8 mouse cellular contexts compared by ENCODE assay signal in the genomic region with DNA sequence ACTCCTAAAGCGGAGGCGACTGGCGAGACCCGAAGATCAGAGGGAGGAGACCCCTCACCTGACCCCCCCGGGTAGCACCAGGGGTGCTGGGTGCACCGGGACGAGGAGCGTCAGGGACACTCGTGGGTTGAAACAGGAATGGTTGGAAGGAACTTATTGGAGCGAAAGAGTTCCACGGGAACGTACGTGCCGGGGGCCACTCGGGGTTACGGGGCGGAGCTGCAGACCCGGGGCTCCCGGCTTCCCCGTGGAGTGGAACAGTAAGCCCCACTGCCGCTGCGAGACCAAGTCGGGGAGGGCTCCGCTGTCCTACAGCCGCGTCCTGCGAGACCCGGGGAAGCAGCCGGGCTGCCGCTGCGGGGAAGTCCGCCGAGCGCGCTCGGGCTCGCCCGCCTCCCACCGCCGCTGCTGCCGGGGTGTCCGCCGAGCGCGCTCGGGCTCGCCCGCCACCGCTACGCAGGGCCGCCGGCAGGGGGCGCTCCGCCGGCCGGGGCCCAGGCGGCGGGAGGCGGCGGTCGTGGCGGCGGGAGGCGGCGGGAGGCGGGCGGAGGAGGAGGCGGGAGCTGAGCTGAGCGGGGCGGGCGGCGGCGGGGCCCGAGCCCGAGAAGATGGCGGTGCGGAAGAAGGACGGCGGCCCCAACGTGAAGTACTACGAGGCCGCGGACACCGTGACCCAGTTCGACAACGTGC. TPM values are rescaled to one million over a fixed set of nuclear protein-coding genes. Genes with fewer than 3 reads are reported as not detected.
DNase-seq lines count a peak whose midpoint lies in the region; ATAC-seq and TF ChIP-seq lines count a peak whose summit lies in the region.

A gene (plus strand): TSS at position 530 of the 690 bp plus-strand sequence.

- no peak for TF ChIP-seq EP300 in liver, postnatal 0 days (IDR thresholded peaks at IDR 0.05; ENCODE audit: low read depth)

- ATAC-seq in forebrain, embryonic 15.5 days (replicated peaks), result peak; percentile 75
- ATAC-seq in liver, postnatal 0 days, result peak; percentile 85
- peak; percentile 74 for ATAC-seq in neural tube, embryonic 13.5 days (ENCODE audit: low read depth)

- peak within 1 kb of the TSS; percentile 91 for H3K27ac ChIP-seq in forebrain, embryonic 15.5 days (replicated peaks)
- H3K27ac ChIP-seq in liver, postnatal 0 days (ENCODE audit: low read depth), result peak within 1 kb of the TSS; percentile 96
- peak within 1 kb of the TSS; percentile 96 for H3K27ac ChIP-seq in neural tube, embryonic 13.5 days (replicated peaks)
- peak within 1 kb of the TSS; percentile 90 for H3K27ac ChIP-seq in testis, adult 2 months (ENCODE audit: control insufficient read depth, insufficient read depth, low read depth, low read length)

- peak within 1 kb of the TSS; percentile 74 for H3K4me2 ChIP-seq in forebrain, embryonic 15.5 days (replicated peaks)
- H3K4me2 ChIP-seq in liver, postnatal 0 days (ENCODE audit: low read depth, low read length), result peak within 1 kb of the TSS; percentile 89
- H3K4me2 ChIP-seq in neural tube, embryonic 13.5 days, result peak within 1 kb of the TSS; percentile 87

- DNase-seq in cerebellum, adult 11 months, result peak; percentile 85
- DNase-seq in heart, postnatal 14 days, result peak; percentile 91 to 94
- DNase-seq in layer of hippocampus, adult 11-12 months (ENCODE audit: low spot score), result peak; percentile 80
- peak; percentile 92 for DNase-seq in liver, postnatal 0 days

- no peaks in the 10 kb centered on the region for H3K9me3 ChIP-seq in E14TG2a.4 (ENCODE audit: low read length)
- no peaks in the 10 kb centered on the region for H3K9me3 ChIP-seq in forebrain, embryonic 15.5 days
- no peaks in the 10 kb centered on the region for H3K9me3 ChIP-seq in liver, postnatal 0 days (ENCODE audit: low read length)
- no peaks in the 10 kb centered on the region for H3K9me3 ChIP-seq in neural tube, embryonic 13.5 days

- WGBS in forebrain, embryonic 15.5 days, result under 1% methylated on average over 79 of the region's 86 CpGs
- WGBS in liver, postnatal 0 days (ENCODE audit: insufficient replicate concordance), result under 1% methylated on average over 41 of the region's 86 CpGs
- under 1% methylated on average over 81 of the region's 86 CpGs for WGBS in neural tube, embryonic 13.5 days

- peak within 1 kb of the TSS; percentile 100 for H3K4me3 ChIP-seq in E14TG2a.4 (replicated peaks; ENCODE audit: low read length)
- peak within 1 kb of the TSS; percentile 88 for H3K4me3 ChIP-seq in forebrain, embryonic 15.5 days
- peak within 1 kb of the TSS; percentile 86 for H3K4me3 ChIP-seq in liver, postnatal 0 days (ENCODE audit: low read depth, low read length)
- peak within 1 kb of the TSS; percentile 66 for H3K4me3 ChIP-seq in neural tube, embryonic 13.5 days
- peak within 1 kb of the TSS; percentile 97 for H3K4me3 ChIP-seq in testis, adult 2 months (ENCODE audit: control insufficient read depth, low read depth, low read length)

- TF ChIP-seq POLR2A in testis, adult 2 months (IDR thresholded peaks at IDR 0.05; ENCODE audit: control insufficient read depth, low read depth, low read length), result peak; percentile 34; the same call in 1 of the 2 replicates

- H3K4me1 ChIP-seq in E14TG2a.4 (replicated peaks; ENCODE audit: low read depth, low read length), result peaks cover 33% of the 10 kb centered on the region
- peaks cover 17% of the 10 kb centered on the region for H3K4me1 ChIP-seq in forebrain, embryonic 15.5 days
- peaks cover 10% of the 10 kb centered on the region; the same call in 1 of the 2 replicates for H3K4me1 ChIP-seq in liver, postnatal 0 days (ENCODE audit: insufficient read depth)
- H3K4me1 ChIP-seq in neural tube, embryonic 13.5 days (replicated peaks), result peaks cover 14% of the 10 kb centered on the region
- H3K4me1 ChIP-seq in testis, adult 2 months (ENCODE audit: control insufficient read depth, insufficient read depth, low read length), result peaks cover 7% of the 10 kb centered on the region

- no peak for TF ChIP-seq CTCF in E14TG2a.4 (conservative IDR thresholded peaks at IDR 0.05; ENCODE audit: low read length)
- peak; percentile 38 for TF ChIP-seq CTCF in liver, postnatal 0 days (IDR thresholded peaks at IDR 0.05; ENCODE audit: low read depth)
- peak; percentile 33; the same call in 1 of the 2 replicates for TF ChIP-seq CTCF in testis, adult 2 months (IDR thresholded peaks at IDR 0.05; ENCODE audit: control insufficient read depth, insufficient read depth, insufficient replicate concordance, low read depth, low read length)

- H3K36me3 ChIP-seq in E14TG2a.4 (ENCODE audit: insufficient read depth, low read length), result peaks cover 20% of the 10 kb centered on the region
- H3K36me3 ChIP-seq in forebrain, embryonic 15.5 days, result peaks cover 21% of the 10 kb centered on the region
- peaks cover 20% of the 10 kb centered on the region for H3K36me3 ChIP-seq in liver, postnatal 0 days (replicated peaks; ENCODE audit: insufficient read depth, low read length)
- H3K36me3 ChIP-seq in neural tube, embryonic 13.5 days, result peaks cover 25% of the 10 kb centered on the region
- H3K36me3 ChIP-seq in testis, adult 2 months (ENCODE audit: control insufficient read depth, insufficient read depth, low read length), result peaks cover 2% of the 10 kb centered on the region

- peaks cover 47% of the 10 kb centered on the region for H3K27me3 ChIP-seq in E14TG2a.4 (ENCODE audit: insufficient read depth, low read length)
- H3K27me3 ChIP-seq in forebrain, embryonic 15.5 days, result no peaks in the 10 kb centered on the region
- H3K27me3 ChIP-seq in liver, postnatal 0 days (ENCODE audit: insufficient read depth, low read length), result no peaks in the 10 kb centered on the region
- H3K27me3 ChIP-seq in neural tube, embryonic 13.5 days, result no peaks in the 10 kb centered on the region
- H3K27me3 ChIP-seq in testis, adult 2 months (ENCODE audit: control insufficient read depth, insufficient read depth, low read length), result no peaks in the 10 kb centered on the region

- intact Hi-C loops in heart, postnatal 14 days (cut with DNase I), result loop anchor here (1.0 to 2.0 kb wide), 3 partner anchors 77 to 90 kb away; a partner anchor contains a TSS

- H3K9ac ChIP-seq in forebrain, embryonic 15.5 days (replicated peaks), result peak within 1 kb of the TSS; percentile 83
- H3K9ac ChIP-seq in liver, postnatal 0 days (replicated peaks), result peak within 1 kb of the TSS; percentile 93
- H3K9ac ChIP-seq in neural tube, embryonic 13.5 days, result peak within 1 kb of the TSS; percentile 94

RNA-seq across cellular contexts. Expression of the gene that starts here (rescaled TPM):
- polyA plus RNA-seq in forebrain, embryonic 15.5 days (2015; fragmentation: Nextera tagmentation; extraction: Ambion mirVana), result 201 and 202 TPM in 2 replicates
- total RNA-seq in heart, postnatal 14 days (2021), result 10 to 100 TPM; 76.6 to 80.5 TPM
- polyA plus RNA-seq in liver, postnatal 0 days (2015; fragmentation: Nextera tagmentation; extraction: Ambion mirVana), result 13.4 and 14.7 TPM in 2 replicates
- 176 and 184 TPM in 2 replicates for polyA plus RNA-seq in neural tube, embryonic 13.5 days (2015; fragmentation: Nextera tagmentation; extraction: Ambion mirVana)
- 138 and 141 TPM in 2 replicates for polyA plus RNA-seq in testis, adult 2 months (2012; rRNA removed)

Comparison
In these comparisons a context has a peak if more than half of its experiments do, and no peak if none do; other contexts are left out.
1. Peak in every context shown above with its lines: DNase-seq, ATAC-seq, H3K4me3 ChIP-seq and H3K27ac ChIP-seq.